10 mouse cellular contexts compared by ENCODE assay signal in genomic region chr5:146567054-146567453, GRCm38 (mm10). TPM values are rescaled to one million over a fixed set of nuclear protein-coding genes. Genes with fewer than 3 reads are reported as not detected.
DNase-seq lines count a peak whose midpoint lies in the region; ATAC-seq and TF ChIP-seq lines count a peak whose summit lies in the region.
"Had no signal": no experiment of that assay in that cellular context is flagged by ENCODE, and none has a peak within 500 bp of the region (broad histone marks: within the 10 kb centered on the region; RNA-seq: fewer than 3 reads in every experiment).

No protein-coding gene starts in this region.

- WGBS in lung, postnatal 0 days, result 59% methylated on average over 4 of the region's 4 CpGs
- 61% methylated on average over 4 of the region's 4 CpGs for WGBS in embryonic facial prominence, embryonic 11.5 days
- WGBS in stomach, postnatal 0 days, result 54% methylated on average over 4 of the region's 4 CpGs
- 63% methylated on average over 4 of the region's 4 CpGs for WGBS in kidney, embryonic 15.5 days

- no peaks in the 10 kb centered on the region for H3K27me3 ChIP-seq in lung, postnatal 0 days (replicated peaks; ENCODE audit: insufficient read depth, low read length)
- H3K27me3 ChIP-seq in embryonic facial prominence, embryonic 11.5 days (ENCODE audit: control insufficient read depth, insufficient read depth, low read length), result no peaks in the 10 kb centered on the region
- no peaks in the 10 kb centered on the region for H3K27me3 ChIP-seq in stomach, postnatal 0 days (ENCODE audit: control insufficient read depth, insufficient read depth, low read length)
- H3K27me3 ChIP-seq in kidney, embryonic 15.5 days, result no peaks in the 10 kb centered on the region
- H3K27me3 ChIP-seq: embryonic facial prominence, embryonic 13.5 days had no signal

- peak; percentile 30 for TF ChIP-seq CTCF in lung, postnatal 0 days (IDR thresholded peaks at IDR 0.05)
- TF ChIP-seq CTCF in stomach, postnatal 0 days (IDR thresholded peaks at IDR 0.05; ENCODE audit: low read depth), result peak; percentile 44

- no peak overlapping the region for H3K27ac ChIP-seq in lung, postnatal 0 days (ENCODE audit: low read length)
- no peak overlapping the region for H3K27ac ChIP-seq in embryonic facial prominence, embryonic 11.5 days (replicated peaks; ENCODE audit: low read depth, low read length)
- no peak overlapping the region for H3K27ac ChIP-seq in stomach, postnatal 0 days (replicated peaks)
- H3K27ac ChIP-seq in kidney, embryonic 15.5 days, result no peak overlapping the region
- H3K27ac ChIP-seq: embryonic facial prominence, embryonic 13.5 days had no signal

- ATAC-seq in cerebellum, adult (ENCODE audit: insufficient number of reproducible peaks, low FRiP score, low TSS enrichment), result no peak
- ATAC-seq in lung, postnatal 0 days, result no peak
- no peak for ATAC-seq in embryonic facial prominence, embryonic 11.5 days (replicated peaks; ENCODE audit: insufficient number of reproducible peaks, low FRiP score, low TSS enrichment, low read depth)
- no peak for ATAC-seq in stomach, postnatal 0 days (ENCODE audit: low FRiP score, low TSS enrichment)
- ATAC-seq in kidney, embryonic 15.5 days (replicated peaks; ENCODE audit: low FRiP score), result no peak

- H3K9me3 ChIP-seq in lung, postnatal 0 days (ENCODE audit: low read length), result no peaks in the 10 kb centered on the region
- no peaks in the 10 kb centered on the region for H3K9me3 ChIP-seq in embryonic facial prominence, embryonic 11.5 days (replicated peaks; ENCODE audit: control insufficient read depth, low read length)
- no peaks in the 10 kb centered on the region for H3K9me3 ChIP-seq in stomach, postnatal 0 days (ENCODE audit: control insufficient read depth, low read length)
- H3K9me3 ChIP-seq in kidney, embryonic 15.5 days (replicated peaks), result no peaks in the 10 kb centered on the region

- no peaks in the 10 kb centered on the region for H3K36me3 ChIP-seq in lung, postnatal 0 days (ENCODE audit: insufficient read depth, low read length)
- no peaks in the 10 kb centered on the region for H3K36me3 ChIP-seq in embryonic facial prominence, embryonic 11.5 days (replicated peaks; ENCODE audit: control insufficient read depth, insufficient read depth, low read depth, low read length)
- no peaks in the 10 kb centered on the region for H3K36me3 ChIP-seq in stomach, postnatal 0 days (ENCODE audit: control insufficient read depth, insufficient read depth, low read length)
- H3K36me3 ChIP-seq in kidney, embryonic 15.5 days, result no peaks in the 10 kb centered on the region
- H3K36me3 ChIP-seq: embryonic facial prominence, embryonic 13.5 days had no signal

- no peak overlapping the region for H3K4me2 ChIP-seq in lung, postnatal 0 days (replicated peaks; ENCODE audit: low read depth, low read length)
- H3K4me2 ChIP-seq in embryonic facial prominence, embryonic 11.5 days (ENCODE audit: low read depth, low read length), result no peak overlapping the region
- H3K4me2 ChIP-seq in stomach, postnatal 0 days (replicated peaks; ENCODE audit: low read depth), result no peak overlapping the region
- no peak overlapping the region for H3K4me2 ChIP-seq in kidney, embryonic 15.5 days
- H3K4me2 ChIP-seq: embryonic facial prominence, embryonic 13.5 days had no signal

- no peak overlapping the region for H3K4me3 ChIP-seq in lung, postnatal 0 days (ENCODE audit: low read depth, low read length)
- H3K4me3 ChIP-seq in embryonic facial prominence, embryonic 11.5 days (ENCODE audit: low read depth, low read length), result no peak overlapping the region
- H3K4me3 ChIP-seq in stomach, postnatal 0 days (ENCODE audit: low read depth, low read length), result no peak overlapping the region
- H3K4me3 ChIP-seq in kidney, embryonic 15.5 days (replicated peaks), result no peak overlapping the region
- H3K4me3 ChIP-seq: embryonic facial prominence, embryonic 13.5 days; myocyte had no signal

- DNase-seq in cerebellum, postnatal 10 days, result peak; percentile 43 to 52
- DNase-seq in lung, postnatal 0 days (ENCODE audit: low spot score), result no peak
- no peak for DNase-seq in lung, postnatal 36 days
- peak; percentile 70 for DNase-seq in embryonic facial prominence, embryonic 11.5 days (ENCODE audit: low spot score)
- DNase-seq in stomach, postnatal 0 days (ENCODE audit: low spot score), result peak; percentile 23
- no peak for DNase-seq in urinary bladder, adult 18-20 months (ENCODE audit: low spot score in 2 of 2)

- TF ChIP-seq EP300 in lung, postnatal 0 days (IDR thresholded peaks at IDR 0.05), result no peak
- no peak for TF ChIP-seq EP300 in stomach, postnatal 0 days (optimal IDR thresholded peaks at IDR 0.05)

- H3K4me1 ChIP-seq in lung, postnatal 0 days (ENCODE audit: insufficient read depth, low read depth, low read length), result no peaks in the 10 kb centered on the region
- H3K4me1 ChIP-seq in embryonic facial prominence, embryonic 11.5 days (ENCODE audit: control insufficient read depth, insufficient read depth, low read length), result no peaks in the 10 kb centered on the region
- no peaks in the 10 kb centered on the region for H3K4me1 ChIP-seq in stomach, postnatal 0 days (replicated peaks; ENCODE audit: control insufficient read depth, insufficient read depth)
- H3K4me1 ChIP-seq in kidney, embryonic 15.5 days, result peaks cover 5% of the 10 kb centered on the region; the same call in 1 of the 2 replicates
- H3K4me1 ChIP-seq: embryonic facial prominence, embryonic 13.5 days had no signal

- H3K9ac ChIP-seq in lung, postnatal 0 days (replicated peaks; ENCODE audit: low read depth), result no peak overlapping the region
- no peak overlapping the region for H3K9ac ChIP-seq in embryonic facial prominence, embryonic 11.5 days (replicated peaks; ENCODE audit: low read length)
- no peak overlapping the region for H3K9ac ChIP-seq in stomach, postnatal 0 days (ENCODE audit: low read length)
- H3K9ac ChIP-seq in kidney, embryonic 15.5 days, result no peak overlapping the region
- H3K9ac ChIP-seq: embryonic facial prominence, embryonic 13.5 days had no signal

RNA-seq across cellular contexts. Expression of gene Gm3415, which starts 11.1 kb away (rescaled TPM):
- not detected in 2 replicates for polyA plus RNA-seq in lung, postnatal 0 days (2015; fragmentation: Nextera tagmentation; extraction: Ambion mirVana)
- not detected in 2 replicates for polyA plus RNA-seq in embryonic facial prominence, embryonic 11.5 days (2014; fragmentation: Nextera tagmentation; extraction: Ambion mirVana)
- polyA plus RNA-seq in stomach, postnatal 0 days (2015; fragmentation: Nextera tagmentation; extraction: Ambion mirVana), result not detected in 2 replicates
- not detected in 2 replicates for polyA plus RNA-seq in kidney, embryonic 15.5 days (2015; fragmentation: Nextera tagmentation; extraction: Ambion mirVana)
- polyA plus RNA-seq: embryonic facial prominence, embryonic 13.5 days; myocyte had no signal

RNA-seq across cellular contexts. Expression of gene Gpr12, which starts 18.0 kb away (rescaled TPM):
- not detected in 2 replicates for polyA plus RNA-seq in lung, postnatal 0 days (2015; fragmentation: Nextera tagmentation; extraction: Ambion mirVana)
- 0.14 TPM in 1 of 2 replicates, not detected in the other for polyA plus RNA-seq in embryonic facial prominence, embryonic 11.5 days (2014; fragmentation: Nextera tagmentation; extraction: Ambion mirVana)
- polyA plus RNA-seq in stomach, postnatal 0 days (2015; fragmentation: Nextera tagmentation; extraction: Ambion mirVana), result 0.05 and 0.12 TPM in 2 replicates
- polyA plus RNA-seq in kidney, embryonic 15.5 days (2015; fragmentation: Nextera tagmentation; extraction: Ambion mirVana), result 0.57 and 0.58 TPM in 2 replicates
- polyA plus RNA-seq: myocyte had no signal

RNA-seq across cellular contexts. Expression of gene Gm3409, which starts 29.6 kb away (rescaled TPM):
- not detected in 2 replicates for polyA plus RNA-seq in lung, postnatal 0 days (2015; fragmentation: Nextera tagmentation; extraction: Ambion mirVana)
- polyA plus RNA-seq in embryonic facial prominence, embryonic 11.5 days (2014; fragmentation: Nextera tagmentation; extraction: Ambion mirVana), result not detected in 2 replicates
- polyA plus RNA-seq in stomach, postnatal 0 days (2015; fragmentation: Nextera tagmentation; extraction: Ambion mirVana), result not detected in 2 replicates
- polyA plus RNA-seq in kidney, embryonic 15.5 days (2015; fragmentation: Nextera tagmentation; extraction: Ambion mirVana), result not detected in 2 replicates
- polyA plus RNA-seq: embryonic facial prominence, embryonic 13.5 days; myocyte had no signal

RNA-seq across cellular contexts. Expression of gene Gm3404, which starts 41.5 kb away (rescaled TPM):
- polyA plus RNA-seq in lung, postnatal 0 days (2015; fragmentation: Nextera tagmentation; extraction: Ambion mirVana), result not detected in 2 replicates
- not detected in 2 replicates for polyA plus RNA-seq in embryonic facial prominence, embryonic 11.5 days (2014; fragmentation: Nextera tagmentation; extraction: Ambion mirVana)
- not detected in 2 replicates for polyA plus RNA-seq in stomach, postnatal 0 days (2015; fragmentation: Nextera tagmentation; extraction: Ambion mirVana)
- polyA plus RNA-seq in kidney, embryonic 15.5 days (2015; fragmentation: Nextera tagmentation; extraction: Ambion mirVana), result not detected in 2 replicates
- polyA plus RNA-seq: embryonic facial prominence, embryonic 13.5 days; myocyte had no signal

RNA-seq across cellular contexts. Expression of gene Gm3402, which starts 53.1 kb away (rescaled TPM):
- not detected in 2 replicates for polyA plus RNA-seq in lung, postnatal 0 days (2015; fragmentation: Nextera tagmentation; extraction: Ambion mirVana)
- not detected in 2 replicates for polyA plus RNA-seq in embryonic facial prominence, embryonic 11.5 days (2014; fragmentation: Nextera tagmentation; extraction: Ambion mirVana)
- not detected in 2 replicates for polyA plus RNA-seq in stomach, postnatal 0 days (2015; fragmentation: Nextera tagmentation; extraction: Ambion mirVana)
- polyA plus RNA-seq in kidney, embryonic 15.5 days (2015; fragmentation: Nextera tagmentation; extraction: Ambion mirVana), result not detected in 2 replicates
- polyA plus RNA-seq: embryonic facial prominence, embryonic 13.5 days; myocyte had no signal

Comparison
In these comparisons a context has a peak if more than half of its experiments do, and no peak if none do; other contexts are left out.
1. DNase-seq: peak in cerebellum, postnatal 10 days (2 of 2), embryonic facial prominence, embryonic 11.5 days (single experiment) and stomach, postnatal 0 days (single experiment); none in lung, postnatal 0 days (single experiment), lung, postnatal 36 days (single experiment) and urinary bladder, adult 18-20 months (0 of 2).